Mouse (Mus musculus): Measurements from ENCODE around the gene Rcor2. TPM values are rescaled to one million over a fixed set of nuclear protein-coding genes. Genes with fewer than 3 reads are reported as not detected.

Gene Rcor2
- total RNA-seq, 1 experiment, result 161 TPM

- Histone ChIP-seq H3K4me1 (ENCODE audit: control insufficient read depth in 2 of 2, insufficient read depth in 2 of 2, low read length in 2 of 2, poor library complexity in 1 of 2) (peaks cover 7 to 29% of the 10 kb centered on the region in 2 experiments), H3K9ac (ENCODE audit: insufficient read depth, low read depth, low read length, poor library complexity, severe bottlenecking) (peak overlapping the region; percentile 97), H3K4me3 (ENCODE audit: insufficient read depth in 1 of 2, low read depth in 1 of 2, low read length in 2 of 2, poor library complexity in 1 of 2, severe bottlenecking in 1 of 2) (peak overlapping the region; percentile 94 to 99), H3K9me3 (ENCODE audit: control insufficient read depth, insufficient read depth, low read depth, low read length) (no peaks in the 10 kb centered on the region), H3K36me3 (ENCODE audit: control insufficient read depth, insufficient read depth, low read length, poor library complexity, severe bottlenecking) (peaks cover 47% of the 10 kb centered on the region), H3K27ac (ENCODE audit: insufficient read depth, low read depth, low read length, poor library complexity, severe bottlenecking) (peak overlapping the region; percentile 60; the same call in 1 of the 2 replicates)
- TF ChIP-seq CHD2 (IDR thresholded peaks at IDR 0.05; ENCODE audit: low read depth, low read length) (no peak), ZNF384 (IDR thresholded peaks at IDR 0.05; ENCODE audit: low read depth, low read length) (no peak), ZC3H11A (IDR thresholded peaks at IDR 0.05; ENCODE audit: borderline replicate concordance, low read depth, low read length) (no peak), MAFK (IDR thresholded peaks at IDR 0.05; ENCODE audit: insufficient read depth, low read depth, low read length) (no peak), HCFC1 (IDR thresholded peaks at IDR 0.05; ENCODE audit: borderline replicate concordance, insufficient read depth, low read length) (no peak)
- DNase-seq (ENCODE audit: low read depth, low spot score), result no peak
- in situ Hi-C loops (cut with MboI; ENCODE audit: low sequenced_read_pairs in 2 of 2, unreplicated experiment in 2 of 2), result no loop called here
These were observed 2.3 kb downstream of the Rcor2 start for GRCm38 (mm10) chr19:7269290-7270044.

DNA sequence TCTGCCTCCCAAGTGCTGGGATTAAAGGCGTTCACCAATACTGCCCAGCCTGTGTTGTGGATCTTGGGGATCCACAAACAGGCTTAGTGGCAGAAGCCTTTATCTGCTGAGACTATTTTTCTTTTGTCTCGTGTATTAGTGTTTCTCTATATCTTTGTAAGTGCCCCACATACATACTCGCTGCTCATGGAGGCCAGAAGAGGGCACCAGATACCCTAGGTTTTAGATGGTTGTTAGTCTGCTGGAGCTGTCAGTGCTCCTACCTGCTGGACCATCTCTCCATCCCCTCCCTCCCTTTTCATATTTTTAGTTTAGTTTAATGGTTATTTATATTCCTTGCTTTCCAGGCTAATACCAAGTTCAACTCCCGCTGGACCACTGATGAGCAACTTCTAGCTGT is 6.4 kb downstream of the Rcor2 start:
- Histone ChIP-seq H3K4me1 (ENCODE audit: control insufficient read depth in 2 of 2, insufficient read depth in 2 of 2, low read length in 2 of 2, poor library complexity in 1 of 2) (peaks cover 0 to 55% of the 10 kb centered on the region in 2 experiments; a peak in 2 of 4 replicates), H3K27ac (ENCODE audit: insufficient read depth, low read depth, low read length, poor library complexity, severe bottlenecking) (no peak overlapping the region), H3K36me3 (ENCODE audit: control insufficient read depth, insufficient read depth, low read length, poor library complexity, severe bottlenecking) (peaks cover 80% of the 10 kb centered on the region), H3K4me3 (ENCODE audit: insufficient read depth in 1 of 2, low read depth in 1 of 2, low read length in 2 of 2, poor library complexity in 1 of 2, severe bottlenecking in 1 of 2) (no peak overlapping the region), H3K9me3 (ENCODE audit: control insufficient read depth, insufficient read depth, low read depth, low read length) (no peaks in the 10 kb centered on the region), H3K9ac (ENCODE audit: insufficient read depth, low read depth, low read length, poor library complexity, severe bottlenecking) (no peak overlapping the region)
- in situ Hi-C loops (cut with MboI; ENCODE audit: low sequenced_read_pairs in 2 of 2, unreplicated experiment in 2 of 2), result no loop called here
- TF ChIP-seq ZNF384 (IDR thresholded peaks at IDR 0.05; ENCODE audit: low read depth, low read length) (no peak), ZC3H11A (IDR thresholded peaks at IDR 0.05; ENCODE audit: borderline replicate concordance, low read depth, low read length) (peak; percentile 12; the same call in 1 of the 2 replicates)
- DNase-seq (ENCODE audit: low read depth, low spot score), result no peak

DNA sequence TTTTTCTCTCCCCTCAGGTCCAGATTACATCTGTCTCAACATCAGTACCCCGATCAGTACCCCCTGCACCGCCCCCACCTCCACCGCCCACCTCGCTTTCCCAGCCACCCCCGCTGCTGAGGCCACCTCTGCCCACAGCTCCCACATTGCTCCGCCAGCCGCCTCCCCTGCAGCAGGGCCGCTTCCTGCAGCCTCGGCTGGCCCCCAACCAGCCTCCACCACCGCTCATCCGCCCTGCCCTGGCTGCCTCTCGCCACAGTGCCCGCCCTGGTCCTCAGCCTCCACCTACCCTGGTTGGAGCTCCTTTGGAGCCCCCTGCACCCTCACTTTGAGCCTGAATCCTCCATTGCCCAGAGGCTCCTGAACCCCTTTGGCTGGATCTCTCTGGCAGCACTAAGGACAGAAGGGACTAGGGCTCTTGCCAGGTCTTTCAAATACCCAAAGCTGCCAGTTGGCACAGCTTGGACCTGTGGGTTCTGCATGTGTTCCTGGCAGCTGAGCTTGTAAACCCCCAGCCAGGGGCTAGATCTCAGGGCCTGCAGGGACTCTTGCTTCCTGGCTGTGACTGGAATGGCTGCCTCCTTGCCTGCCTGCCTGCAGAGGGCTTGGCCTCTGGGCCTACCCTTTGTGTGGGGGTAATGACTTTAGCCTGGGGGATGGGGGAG is 7.3 kb downstream of the Rcor2 start:
- peaks cover 0 to 55% of the 10 kb centered on the region in 2 experiments; a peak in 2 of 4 replicates for H3K4me1 ChIP-seq (ENCODE audit: control insufficient read depth in 2 of 2, insufficient read depth in 2 of 2, low read length in 2 of 2, poor library complexity in 1 of 2)

DNA sequence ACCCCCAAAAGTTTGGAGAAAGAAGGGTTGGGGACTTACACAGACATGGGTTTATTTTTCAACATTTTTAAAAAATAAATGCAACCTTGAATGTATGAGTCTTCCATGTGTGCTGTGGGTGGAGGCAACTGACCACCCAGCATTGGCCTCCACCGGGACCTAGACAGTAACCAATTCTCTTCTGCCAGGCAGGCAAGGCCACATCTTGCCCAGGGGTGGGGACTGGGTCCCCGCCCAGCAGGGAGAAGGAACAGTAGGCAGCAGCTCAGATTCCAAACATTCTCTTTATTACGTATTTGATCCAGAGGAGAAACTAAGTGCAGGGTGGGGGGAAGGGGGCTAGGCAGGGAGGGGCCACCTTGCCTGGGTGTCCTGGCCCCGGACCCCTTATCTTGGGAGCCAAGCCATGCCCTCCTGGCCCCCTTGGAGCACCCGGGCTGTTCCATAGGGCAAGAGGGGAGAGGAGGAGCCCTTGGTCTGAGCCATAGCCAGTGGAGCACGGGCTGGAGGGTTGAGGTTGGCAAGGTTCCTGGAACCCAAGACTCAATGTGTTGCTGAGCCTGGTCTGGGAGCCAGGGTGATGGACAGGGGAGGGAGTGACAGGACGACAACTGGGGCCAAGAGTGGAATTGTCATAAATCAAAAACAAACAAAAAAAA is 8.1 kb downstream of the Rcor2 start:
- no peak overlapping the region for H3K4me3 ChIP-seq (ENCODE audit: insufficient read depth in 1 of 2, low read depth in 1 of 2, low read length in 2 of 2, poor library complexity in 1 of 2, severe bottlenecking in 1 of 2)
- H3K9ac ChIP-seq (ENCODE audit: insufficient read depth, low read depth, low read length, poor library complexity, severe bottlenecking), result no peak overlapping the region
- H3K36me3 ChIP-seq (ENCODE audit: control insufficient read depth, insufficient read depth, low read length, poor library complexity, severe bottlenecking), result peaks cover 74% of the 10 kb centered on the region
- no peak for DNase-seq (ENCODE audit: low read depth, low spot score)
- H3K9me3 ChIP-seq (ENCODE audit: control insufficient read depth, insufficient read depth, low read depth, low read length), result no peaks in the 10 kb centered on the region
- H3K27ac ChIP-seq (ENCODE audit: insufficient read depth, low read depth, low read length, poor library complexity, severe bottlenecking), result peak overlapping the region; percentile 27; the same call in 1 of the 2 replicates
- peaks cover 0 to 49% of the 10 kb centered on the region in 2 experiments; a peak in 2 of 4 replicates for H3K4me1 ChIP-seq (ENCODE audit: control insufficient read depth in 2 of 2, insufficient read depth in 2 of 2, low read length in 2 of 2, poor library complexity in 1 of 2)
- in situ Hi-C loops (cut with MboI; ENCODE audit: low sequenced_read_pairs in 2 of 2, unreplicated experiment in 2 of 2), result no loop called here
- TF ChIP-seq ZC3H11A (IDR thresholded peaks at IDR 0.05; ENCODE audit: borderline replicate concordance, low read depth, low read length), result no peak
- no peak for TF ChIP-seq CHD2 (IDR thresholded peaks at IDR 0.05; ENCODE audit: low read depth, low read length)
- no peak for TF ChIP-seq MAFK (IDR thresholded peaks at IDR 0.05; ENCODE audit: insufficient read depth, low read depth, low read length)
- TF ChIP-seq HCFC1 (IDR thresholded peaks at IDR 0.05; ENCODE audit: borderline replicate concordance, insufficient read depth, low read length), result no peak
- TF ChIP-seq ZNF384 (IDR thresholded peaks at IDR 0.05; ENCODE audit: low read depth, low read length), result no peak

More for the DNA sequence above, 7.3 kb downstream of the Rcor2 start:
- no peak for DNase-seq (ENCODE audit: low read depth, low spot score)
- TF ChIP-seq CHD2 (IDR thresholded peaks at IDR 0.05; ENCODE audit: low read depth, low read length), result no peak
- TF ChIP-seq MAFK (IDR thresholded peaks at IDR 0.05; ENCODE audit: insufficient read depth, low read depth, low read length), result no peak
- TF ChIP-seq HCFC1 (IDR thresholded peaks at IDR 0.05; ENCODE audit: borderline replicate concordance, insufficient read depth, low read length), result no peak
- no peak for TF ChIP-seq ZC3H11A (IDR thresholded peaks at IDR 0.05; ENCODE audit: borderline replicate concordance, low read depth, low read length)
- no peak for TF ChIP-seq ZNF384 (IDR thresholded peaks at IDR 0.05; ENCODE audit: low read depth, low read length)
- Histone ChIP-seq H3K4me3 (ENCODE audit: insufficient read depth in 1 of 2, low read depth in 1 of 2, low read length in 2 of 2, poor library complexity in 1 of 2, severe bottlenecking in 1 of 2) (peak overlapping the region in 1 of 2 experiments; percentile 53; a peak in 2 of 4 replicates), H3K27ac (ENCODE audit: insufficient read depth, low read depth, low read length, poor library complexity, severe bottlenecking) (peak overlapping the region; percentile 50; the same call in 1 of the 2 replicates), H3K9me3 (ENCODE audit: control insufficient read depth, insufficient read depth, low read depth, low read length) (no peaks in the 10 kb centered on the region), H3K36me3 (ENCODE audit: control insufficient read depth, insufficient read depth, low read length, poor library complexity, severe bottlenecking) (peaks cover 79% of the 10 kb centered on the region), H3K9ac (ENCODE audit: insufficient read depth, low read depth, low read length, poor library complexity, severe bottlenecking) (peak overlapping the region; percentile 40)
- in situ Hi-C loops (cut with MboI; ENCODE audit: low sequenced_read_pairs in 2 of 2, unreplicated experiment in 2 of 2), result no loop called here

Data from ES-E14 (cell line).